Mouse (Mus musculus) B cell, adult (primary cell): ENCODE measurements around the gene Cflar. TPM values are rescaled to one million over a fixed set of nuclear protein-coding genes. Genes with fewer than 3 reads are reported as not detected.

Experiments used
- total RNA-seq: library from RNA; stranded (reverse); gene quantifications from 4 replicates; pipeline ENCODE4 v1.2.4, GENCODE M21; 2023; ENCODE audit not compliant: inconsistent age

Cflar gene
- total RNA-seq = 101 to 109 TPM (median 105 TPM) in 4 replicates

DNA sequence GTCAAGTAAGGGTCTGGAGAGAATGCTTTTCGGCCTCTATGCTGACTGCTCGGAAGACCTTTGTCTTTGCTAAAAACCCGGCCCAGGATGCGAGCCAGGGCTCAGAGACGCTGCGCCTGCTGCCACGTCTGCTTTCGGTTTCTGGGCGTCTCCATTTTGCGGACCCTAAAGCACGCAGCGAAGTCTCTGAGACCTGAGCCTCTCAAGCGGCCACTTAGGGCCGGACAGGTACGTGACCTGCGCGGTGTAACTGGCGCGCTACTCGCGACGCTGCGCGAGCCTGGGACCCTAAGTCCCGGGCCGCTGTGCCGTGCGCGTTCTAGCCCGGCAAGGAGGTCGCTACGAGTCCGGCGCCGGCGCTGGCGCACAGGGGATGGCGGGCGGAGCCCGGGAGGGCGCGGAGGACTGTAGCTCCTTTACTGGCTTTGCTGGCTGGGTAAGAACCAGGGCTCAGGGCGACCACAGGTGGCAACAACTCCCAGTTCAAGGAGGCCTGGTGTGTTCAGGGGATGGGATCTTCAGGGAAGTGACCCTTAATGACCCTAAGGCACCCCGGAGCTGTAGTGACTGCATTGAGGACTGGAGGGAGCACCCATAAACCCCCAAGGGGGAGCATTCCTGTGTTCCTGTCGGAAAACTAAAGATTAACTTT, at the start of gene Cflar:
Gene Cflar, plus strand, starts transcription at position 144 of the 652 bp plus-strand sequence.

DNA sequence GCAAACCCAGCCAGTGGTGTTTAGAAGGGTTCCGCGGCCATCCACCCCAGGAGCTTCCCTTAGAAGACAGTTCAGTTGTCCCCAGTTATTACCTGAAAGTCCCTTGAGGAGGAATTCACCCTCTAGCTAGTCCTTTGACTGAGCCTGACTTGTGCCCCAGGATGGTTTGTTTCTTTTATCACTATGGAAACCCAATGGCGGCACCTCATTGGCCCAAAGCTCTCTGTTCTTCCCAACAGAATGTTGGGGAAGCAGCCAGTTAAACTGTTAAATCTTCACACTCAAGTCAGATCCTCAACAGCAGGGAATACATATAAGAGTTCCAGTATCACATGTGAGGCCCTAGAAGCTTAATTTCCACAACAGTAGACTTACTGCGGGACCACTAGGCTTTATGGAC, 15.5 kb upstream of the Cflar start, which contains the start of gene Als2cr12:
Gene Als2cr12, minus strand, starts transcription at position 180 of the 400 bp plus-strand sequence.

GRCm38 (mm10) chr1:58795291-58796058, 84.2 kb downstream of the Cflar start, which contains the start of gene Casp8:
Gene Casp8 (plus strand): TSS chr1:58795374.

Other genes starting within 250 kb of the Cflar start
- gene Orc2, start 206.4 kb upstream of the Cflar start, total RNA-seq = 24.7 to 33.3 TPM (median 27.9 TPM) in 4 replicates
- gene Fam126b, start 125.2 kb upstream of the Cflar start, total RNA-seq = 17.6 to 18.9 TPM (median 18.0 TPM) in 4 replicates
- gene Ndufb3, start 125.1 kb upstream of the Cflar start, total RNA-seq = 32.3 to 41.4 TPM (median 38.9 TPM) in 4 replicates
- not detected in 4 replicates for gene Als2cr12, start 15.5 kb upstream of the Cflar start, total RNA-seq
- 75.6 to 90.0 TPM (median 81.6 TPM) in 4 replicates for gene Casp8, start 83.9 kb downstream of the Cflar start, total RNA-seq